Mouse (Mus musculus) lung, postnatal 0 days (tissue): Measurements from ENCODE around the gene Nptx2. TPM values are rescaled to one million over a fixed set of nuclear protein-coding genes. Genes with fewer than 3 reads are reported as not detected.

Source experiments
- ATAC-seq: fragments of 200-750 bp; cut with Nextera tagmentation; 2 replicates; pipeline ENCODE4 v1.8.0; 2017; ENCODE audit warnings: moderate library complexity
- DNase-seq: peaks from one replicate; pipeline ENCODE4 v3.0.0-alpha.2; 2016; ENCODE audit warnings: low spot score
- H3K27ac ChIP-seq: fragments of 300-500 bp; sonication (generic); 2 replicates; pipeline ENCODE4 v1.5.1; 2014; ENCODE audit warnings: antibody characterized with exemption, mild to moderate bottlenecking, low read length, mixed read lengths
- H3K27me3 ChIP-seq: fragments of 300-500 bp; sonication (generic); replicated peaks from 2 replicates; pipeline ENCODE4 v1.6.1; 2014; ENCODE audit warnings: low read length, mixed read lengths; ENCODE audit not compliant: insufficient read depth
- H3K36me3 ChIP-seq: fragments of 300-500 bp; sonication (generic); 2 replicates; pipeline ENCODE4 v1.6.1; 2014; ENCODE audit warnings: low read length, mixed read lengths; ENCODE audit not compliant: insufficient read depth
- H3K4me1 ChIP-seq: fragments of 300-500 bp; sonication (generic); 2 replicates; pipeline ENCODE4 v1.6.1; 2014; ENCODE audit warnings: antibody characterized with exemption, low read depth, low read length, mixed read lengths; ENCODE audit not compliant: insufficient read depth
- H3K4me2 ChIP-seq: fragments of 300-500 bp; sonication (generic); replicated peaks from 2 replicates; pipeline ENCODE4 v1.6.1; 2014; ENCODE audit warnings: low read depth, mild to moderate bottlenecking, low read length, moderate library complexity, mixed read lengths
- H3K4me3 ChIP-seq: fragments of 300-500 bp; sonication (generic); 2 replicates; pipeline ENCODE4 v1.5.1; 2014; ENCODE audit warnings: low read depth, low read length
- H3K9ac ChIP-seq: fragments of 300-500 bp; sonication (generic); replicated peaks from 2 replicates; pipeline ENCODE4 v1.6.1; 2014; ENCODE audit warnings: low read depth, mild to moderate bottlenecking
- H3K9me3 ChIP-seq: fragments of 300-500 bp; sonication (generic); 2 replicates; pipeline ENCODE4 v1.6.1; 2016; ENCODE audit warnings: low read length, mixed read lengths
- CTCF ChIP-seq: IDR thresholded peaks from 2 replicates; pipeline ENCODE4 v1.5.1; 2016; ENCODE audit warnings: antibody characterized with exemption, mild to moderate bottlenecking
- EP300 ChIP-seq: IDR thresholded peaks from 2 replicates; pipeline ENCODE4 v1.6.1; 2016; ENCODE audit warnings: antibody characterized with exemption, mild to moderate bottlenecking, control low read depth
- WGBS: fragments of 180-500 bp; shearing (Covaris S2); extraction: QIAGEN DNeasy Blood & Tissue Kit; methylation state at CpG from one replicate; pipeline ENCODE4 v1.1.7; 2014; 5-methylcytosine and 5-hydroxymethylcytosine counted together
- polyA plus RNA-seq: library from polyadenylated mRNA; unstranded; fragments of >200 nt; fragmentation: Nextera tagmentation; extraction: Ambion mirVana; gene quantifications from 2 replicates; pipeline ENCODE4 v1.2.1, GENCODE M21; 2015

Nptx2 gene
- polyA plus RNA-seq, 1 experiment from 2014 or later: 0.10 TPM

DNA sequence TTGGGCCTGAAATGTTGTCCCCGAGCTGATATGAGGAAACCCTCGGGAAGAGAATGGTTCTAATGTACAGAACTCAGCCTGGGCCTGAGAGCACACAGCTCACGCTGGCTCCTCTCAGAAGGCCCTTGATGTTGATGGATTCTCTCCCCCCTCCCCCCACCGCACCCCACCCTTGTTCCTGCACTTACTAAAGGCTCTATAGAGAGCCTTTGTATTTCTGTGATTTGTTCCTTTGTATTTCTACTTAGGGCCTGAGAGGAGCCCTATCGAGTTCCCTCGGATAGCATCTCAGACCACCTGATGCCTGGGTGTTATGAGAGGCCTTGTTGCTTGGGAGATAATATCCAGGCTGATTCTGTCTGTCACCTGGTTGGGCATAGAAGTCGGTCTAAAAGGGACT lies 36.3 kb upstream of the Nptx2 start:
- no peaks in the 10 kb centered on the region for H3K4me1 ChIP-seq
- H3K36me3 ChIP-seq: no peaks in the 10 kb centered on the region
- no peaks in the 10 kb centered on the region for H3K27me3 ChIP-seq
- DNase-seq (no peak), ATAC-seq (no peak)
- H3K4me3 ChIP-seq: no peak overlapping the region
- H3K4me2 ChIP-seq: no peak overlapping the region
- H3K9me3 ChIP-seq: no peaks in the 10 kb centered on the region
- no peak overlapping the region for H3K27ac ChIP-seq
- no peak overlapping the region for H3K9ac ChIP-seq
- TF ChIP-seq CTCF (no peak), EP300 (no peak)
- WGBS: 50% methylated on average over 7 of the region's 7 CpGs

DNA sequence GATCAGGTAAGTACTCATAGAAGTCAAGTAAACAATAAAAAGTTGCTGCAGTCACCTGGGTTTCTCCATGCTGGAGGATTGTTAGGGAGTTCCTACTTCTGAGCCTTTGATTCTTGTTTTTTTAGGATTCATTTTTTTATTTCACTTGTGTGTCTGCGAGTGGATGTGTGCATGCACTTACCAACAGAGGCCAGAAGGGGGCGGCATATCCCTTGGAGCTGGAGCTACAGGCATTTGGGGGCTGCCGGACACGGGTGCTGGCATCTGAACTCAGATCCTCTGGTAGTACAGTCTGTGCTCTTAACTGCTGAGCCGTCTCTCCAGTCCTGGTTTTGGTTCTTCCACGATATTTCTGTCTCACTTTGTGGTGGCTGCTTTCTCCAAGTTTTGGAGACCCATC lies 31.0 kb upstream of the Nptx2 start:
- ATAC-seq (no peak), DNase-seq (no peak)
- Histone ChIP-seq H3K4me2 (no peak overlapping the region), H3K27me3 (no peaks in the 10 kb centered on the region), H3K36me3 (no peaks in the 10 kb centered on the region), H3K4me3 (no peak overlapping the region), H3K27ac (no peak overlapping the region), H3K9me3 (no peaks in the 10 kb centered on the region), H3K9ac (no peak overlapping the region), H3K4me1 (no peaks in the 10 kb centered on the region)
- TF ChIP-seq EP300 (no peak), CTCF (peak; percentile 29; the same call in 1 of the 2 replicates)
- 55% methylated on average over 6 of the region's 6 CpGs for WGBS

DNA sequence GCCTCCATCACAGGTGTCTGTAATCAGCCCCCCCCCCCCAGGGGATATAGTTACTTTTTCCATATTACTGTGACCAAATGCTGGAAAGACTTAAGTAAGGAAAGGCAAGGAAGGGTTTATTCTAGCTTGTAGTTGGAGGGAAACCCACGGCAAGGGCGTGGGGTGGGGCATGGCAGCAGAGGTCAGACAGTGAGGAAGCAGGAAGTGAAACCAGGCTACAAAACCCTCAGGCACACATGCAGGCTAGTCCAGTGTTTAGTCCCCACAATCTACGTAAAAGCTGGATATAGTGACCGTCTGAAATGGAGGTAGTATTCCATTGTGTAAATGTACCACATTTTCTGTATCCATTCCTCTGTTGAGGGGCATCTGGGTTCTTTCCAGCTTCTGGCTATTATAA lies 30.5 kb upstream of the Nptx2 start:
- WGBS: 63% methylated on average over 4 of the region's 4 CpGs
- TF ChIP-seq EP300 (no peak), CTCF (no peak)
- no peak overlapping the region for H3K4me2 ChIP-seq
- H3K4me3 ChIP-seq: no peak overlapping the region
- H3K27ac ChIP-seq: no peak overlapping the region
- no peak overlapping the region for H3K9ac ChIP-seq
- H3K36me3 ChIP-seq: no peaks in the 10 kb centered on the region
- DNase-seq: no peak
- H3K9me3 ChIP-seq: no peaks in the 10 kb centered on the region
- H3K27me3 ChIP-seq: no peaks in the 10 kb centered on the region
- H3K4me1 ChIP-seq: no peaks in the 10 kb centered on the region
- no peak for ATAC-seq

DNA sequence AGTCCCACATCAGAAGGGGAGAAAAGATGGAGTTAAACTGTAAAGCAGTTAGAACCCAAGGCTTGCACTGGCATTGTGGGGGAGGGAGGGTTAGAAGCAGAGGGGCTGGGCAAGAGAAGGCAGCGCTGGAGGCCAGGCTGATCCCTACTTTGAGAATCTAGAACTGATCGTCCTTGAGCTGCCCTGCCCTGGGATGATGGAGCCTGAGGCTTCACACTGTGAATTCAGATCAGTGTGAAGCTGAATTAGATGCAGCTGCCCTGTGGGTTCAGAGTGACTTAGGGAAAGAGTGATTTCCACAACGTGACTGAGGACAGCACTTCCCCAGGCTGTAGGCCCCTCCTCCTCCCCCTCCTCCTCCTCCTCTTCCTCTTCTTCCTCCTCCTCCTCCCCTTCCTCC lies 25.6 kb upstream of the Nptx2 start:
- 26% methylated on average over 3 of the region's 3 CpGs for WGBS
- no peaks in the 10 kb centered on the region for H3K27me3 ChIP-seq
- H3K4me1 ChIP-seq: no peaks in the 10 kb centered on the region
- H3K27ac ChIP-seq: no peak overlapping the region
- H3K4me2 ChIP-seq: no peak overlapping the region
- no peak overlapping the region for H3K9ac ChIP-seq
- DNase-seq: no peak
- TF ChIP-seq EP300 (no peak), CTCF (no peak)
- no peak overlapping the region for H3K4me3 ChIP-seq
- no peaks in the 10 kb centered on the region for H3K9me3 ChIP-seq
- ATAC-seq: no peak
- no peaks in the 10 kb centered on the region for H3K36me3 ChIP-seq

DNA sequence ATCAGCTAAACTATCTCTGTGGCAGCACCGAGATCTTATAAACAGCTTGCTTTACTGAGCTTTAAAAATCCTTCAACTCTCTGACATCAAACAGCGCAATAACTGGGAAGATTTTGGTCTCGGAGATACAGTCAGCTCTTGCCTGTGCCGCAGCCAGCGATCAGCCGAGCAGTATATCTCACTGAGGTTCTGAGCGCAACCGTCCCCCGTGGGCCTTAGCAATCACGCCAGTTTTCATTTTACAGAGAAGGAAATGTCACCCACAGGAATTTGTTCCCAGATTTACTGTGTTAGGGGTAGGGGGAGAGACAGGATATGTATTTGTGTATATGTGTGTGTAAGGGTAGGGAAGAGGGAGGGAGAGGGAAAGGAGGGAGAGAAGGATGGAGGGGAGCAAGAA lies 20.9 kb upstream of the Nptx2 start:
- H3K9ac ChIP-seq: no peak overlapping the region
- no peaks in the 10 kb centered on the region for H3K36me3 ChIP-seq
- DNase-seq: no peak
- H3K4me3 ChIP-seq: no peak overlapping the region
- no peak overlapping the region for H3K27ac ChIP-seq
- no peaks in the 10 kb centered on the region for H3K9me3 ChIP-seq
- ATAC-seq: no peak
- 69% methylated on average over 10 of the region's 10 CpGs for WGBS
- H3K27me3 ChIP-seq: no peaks in the 10 kb centered on the region
- H3K4me1 ChIP-seq: no peaks in the 10 kb centered on the region
- TF ChIP-seq CTCF: no peak
- TF ChIP-seq EP300: no peak
- no peak overlapping the region for H3K4me2 ChIP-seq

DNA sequence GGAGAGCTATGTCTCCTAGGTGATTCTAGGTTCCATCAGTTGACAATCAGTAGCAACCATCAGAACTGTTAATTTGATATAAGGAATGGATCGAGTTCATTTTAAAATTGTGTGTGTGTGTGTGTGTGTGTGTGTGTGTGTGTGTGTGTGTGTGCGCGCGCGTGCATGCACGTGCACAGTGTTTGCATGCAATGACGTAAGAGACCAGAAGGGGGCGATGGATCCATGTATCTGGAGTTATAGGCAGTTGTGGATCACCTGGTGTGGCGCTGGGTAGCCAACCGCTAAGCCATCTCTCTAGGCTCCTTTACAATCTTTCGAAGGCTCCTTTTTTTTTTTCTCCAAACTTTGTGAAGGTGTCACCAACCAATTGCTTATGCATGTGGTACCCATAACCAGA lies 16.6 kb upstream of the Nptx2 start:
- ATAC-seq (no peak), DNase-seq (no peak)
- Histone ChIP-seq H3K4me2 (no peak overlapping the region), H3K36me3 (no peaks in the 10 kb centered on the region), H3K4me1 (no peaks in the 10 kb centered on the region), H3K27ac (no peak overlapping the region), H3K9ac (no peak overlapping the region), H3K27me3 (no peaks in the 10 kb centered on the region), H3K4me3 (no peak overlapping the region), H3K9me3 (no peaks in the 10 kb centered on the region)
- no peak for TF ChIP-seq EP300
- TF ChIP-seq CTCF: no peak
- 94% methylated on average over 11 of the region's 11 CpGs for WGBS

DNA sequence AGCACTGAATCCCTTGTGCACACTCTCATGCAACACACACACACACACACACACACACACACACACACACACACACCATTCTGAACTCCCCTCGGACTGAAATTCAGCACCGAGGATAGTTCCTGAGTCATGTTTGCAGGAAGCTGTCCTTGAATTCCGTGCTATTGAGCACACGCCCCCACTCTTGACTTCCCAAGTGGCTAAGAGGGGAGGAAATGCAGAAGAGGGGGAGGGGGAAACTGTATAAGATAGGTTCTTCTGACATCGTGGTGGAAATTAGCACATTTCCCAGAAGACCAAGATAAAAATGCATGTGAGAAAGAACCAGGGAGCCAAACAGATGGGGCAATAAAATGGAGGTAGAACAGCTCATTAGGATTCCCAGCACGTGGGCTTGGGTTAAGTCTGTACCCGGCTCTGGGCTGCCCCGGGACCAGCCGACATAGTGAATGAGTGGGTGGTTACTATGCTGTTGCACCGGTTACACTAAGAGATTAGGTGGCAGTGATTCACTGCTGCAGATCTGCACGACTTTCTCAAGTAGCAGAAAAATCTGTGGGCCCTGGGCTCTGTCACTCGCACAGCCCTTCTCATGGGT lies 2.9 kb upstream of the Nptx2 start:
- WGBS: 20% methylated on average over 12 of the region's 12 CpGs
- Histone ChIP-seq H3K4me2 (no peak overlapping the region), H3K36me3 (no peaks in the 10 kb centered on the region), H3K27me3 (peaks cover 26% of the 10 kb centered on the region), H3K27ac (no peak overlapping the region), H3K9ac (no peak overlapping the region), H3K4me1 (no peaks in the 10 kb centered on the region), H3K9me3 (no peaks in the 10 kb centered on the region), H3K4me3 (no peak overlapping the region)
- peak; percentile 45 for DNase-seq
- TF ChIP-seq CTCF: no peak
- no peak for TF ChIP-seq EP300
- no peak for ATAC-seq
